Mouse (Mus musculus): Measurements from ENCODE around the gene Cplane1. TPM values are rescaled to one million over a fixed set of nuclear protein-coding genes. Genes with fewer than 3 reads are reported as not detected.

Cplane1 gene
- polyA plus RNA-seq (2012; rRNA removed): 15.2 and 15.5 TPM in 2 replicates

GRCm38 (mm10) chr15:8168591-8169265 is at the start of gene Cplane1:
Cplane1 (plus strand) TSS chr15:8169106.
- Histone ChIP-seq H3K36me3 (ENCODE audit: control insufficient read depth, insufficient read depth, low read length) (no peaks in the 10 kb centered on the region), H3K4me3 (ENCODE audit: control insufficient read depth, low read depth, low read length) (peak within 1 kb of the TSS; percentile 99), H3K4me1 (ENCODE audit: control insufficient read depth, insufficient read depth, low read length) (no peaks in the 10 kb centered on the region; the same call in 1 of the 2 replicates), H3K27ac (ENCODE audit: control insufficient read depth, insufficient read depth, low read depth, low read length) (peak within 1 kb of the TSS; percentile 76), H3K27me3 (ENCODE audit: control insufficient read depth, insufficient read depth, low read length) (no peaks in the 10 kb centered on the region)
- TF ChIP-seq CTCF (IDR thresholded peaks at IDR 0.05; ENCODE audit: control insufficient read depth, insufficient read depth, insufficient replicate concordance, low read depth, low read length): no peak
- peak; percentile 87 for TF ChIP-seq POLR2A (IDR thresholded peaks at IDR 0.05; ENCODE audit: control insufficient read depth, low read depth, low read length)

DNA sequence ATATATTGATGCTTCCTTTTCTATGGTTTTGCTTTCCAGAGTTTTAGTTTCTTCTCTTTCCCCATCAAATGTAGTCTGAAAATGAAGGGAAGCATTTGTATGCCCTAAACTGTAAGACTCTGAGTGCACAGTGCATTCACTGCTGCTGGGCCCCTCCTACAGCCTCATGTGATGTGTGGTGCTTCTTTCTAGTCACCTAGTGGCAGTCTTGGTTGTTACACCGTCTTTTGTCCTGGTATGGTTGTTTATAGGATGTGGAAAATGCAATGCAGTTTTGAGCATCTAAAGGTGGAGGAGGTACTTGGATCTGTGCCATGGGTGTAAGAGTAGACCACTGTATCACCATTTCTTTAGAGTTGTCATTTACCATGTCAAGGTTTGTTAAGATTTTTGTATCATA is 39.6 kb upstream of the Cplane1 start:
- TF ChIP-seq POLR2A (IDR thresholded peaks at IDR 0.05; ENCODE audit: control insufficient read depth, low read depth, low read length) (no peak), CTCF (IDR thresholded peaks at IDR 0.05; ENCODE audit: control insufficient read depth, insufficient read depth, insufficient replicate concordance, low read depth, low read length) (no peak)
- H3K36me3 ChIP-seq (ENCODE audit: control insufficient read depth, insufficient read depth, low read length): peaks cover 3% of the 10 kb centered on the region
- no peak overlapping the region for H3K27ac ChIP-seq (ENCODE audit: control insufficient read depth, insufficient read depth, low read depth, low read length)
- no peaks in the 10 kb centered on the region for H3K27me3 ChIP-seq (ENCODE audit: control insufficient read depth, insufficient read depth, low read length)
- H3K4me3 ChIP-seq (ENCODE audit: control insufficient read depth, low read depth, low read length): no peak overlapping the region
- no peaks in the 10 kb centered on the region for H3K4me1 ChIP-seq (ENCODE audit: control insufficient read depth, insufficient read depth, low read length)

DNA sequence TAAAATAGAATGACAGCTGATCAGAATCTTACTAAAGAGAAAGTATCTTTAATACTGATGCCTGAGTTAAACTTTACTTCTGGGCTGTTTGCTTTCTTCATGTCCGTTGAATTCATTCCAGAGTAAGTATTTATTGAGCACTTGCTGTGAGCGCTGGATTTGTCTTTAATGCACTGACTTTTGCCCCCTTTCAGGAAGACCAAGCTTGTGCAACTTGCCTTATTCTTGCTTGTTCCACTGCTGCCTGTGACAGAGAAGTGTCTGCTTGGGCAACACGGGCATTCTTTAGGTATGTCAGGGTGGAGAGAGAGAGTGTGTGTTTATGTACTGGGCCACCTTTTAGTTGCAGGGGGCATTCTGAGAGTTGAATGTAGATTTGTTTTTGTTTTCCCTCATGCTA is 37.6 kb upstream of the Cplane1 start:
- Histone ChIP-seq H3K36me3 (ENCODE audit: control insufficient read depth, insufficient read depth, low read length) (peaks cover 2% of the 10 kb centered on the region), H3K27me3 (ENCODE audit: control insufficient read depth, insufficient read depth, low read length) (no peaks in the 10 kb centered on the region)

DNA sequence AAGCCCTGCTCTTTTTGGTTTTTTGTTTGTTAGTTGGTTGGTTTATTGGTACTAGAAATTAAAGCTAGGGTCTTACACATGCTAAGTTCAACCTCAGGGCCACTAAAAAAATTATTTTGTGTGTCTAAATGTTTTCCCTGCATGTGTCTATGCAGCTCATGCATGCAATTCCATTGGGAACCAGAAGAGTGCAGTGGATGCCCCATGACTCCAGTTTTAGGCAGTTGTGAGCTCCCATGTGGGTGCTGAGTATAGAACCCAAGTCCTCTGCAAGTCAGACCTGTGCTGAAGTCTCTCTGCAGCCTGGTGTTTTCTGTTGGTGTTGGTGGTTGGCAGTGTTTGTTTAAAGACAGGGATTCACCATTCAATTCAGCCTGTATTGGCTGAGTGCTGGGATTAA is 37.1 kb upstream of the Cplane1 start:
- Histone ChIP-seq H3K27ac (ENCODE audit: control insufficient read depth, insufficient read depth, low read depth, low read length) (no peak overlapping the region), H3K36me3 (ENCODE audit: control insufficient read depth, insufficient read depth, low read length) (peaks cover 2% of the 10 kb centered on the region)
- TF ChIP-seq CTCF (IDR thresholded peaks at IDR 0.05; ENCODE audit: control insufficient read depth, insufficient read depth, insufficient replicate concordance, low read depth, low read length) (no peak), POLR2A (IDR thresholded peaks at IDR 0.05; ENCODE audit: control insufficient read depth, low read depth, low read length) (no peak)

More for the DNA sequence above, 37.6 kb upstream of the Cplane1 start:
- TF ChIP-seq POLR2A (IDR thresholded peaks at IDR 0.05; ENCODE audit: control insufficient read depth, low read depth, low read length) (no peak), CTCF (IDR thresholded peaks at IDR 0.05; ENCODE audit: control insufficient read depth, insufficient read depth, insufficient replicate concordance, low read depth, low read length) (no peak)
- Histone ChIP-seq H3K4me3 (ENCODE audit: control insufficient read depth, low read depth, low read length) (no peak overlapping the region), H3K4me1 (ENCODE audit: control insufficient read depth, insufficient read depth, low read length) (no peaks in the 10 kb centered on the region), H3K27ac (ENCODE audit: control insufficient read depth, insufficient read depth, low read depth, low read length) (no peak overlapping the region)

GRCm38 (mm10) chr15:8135606-8136005 is 33.3 kb upstream of the Cplane1 start:
- H3K27me3 ChIP-seq (ENCODE audit: control insufficient read depth, insufficient read depth, low read length): no peaks in the 10 kb centered on the region
- H3K36me3 ChIP-seq (ENCODE audit: control insufficient read depth, insufficient read depth, low read length): peaks cover 3% of the 10 kb centered on the region
- H3K4me1 ChIP-seq (ENCODE audit: control insufficient read depth, insufficient read depth, low read length): no peaks in the 10 kb centered on the region
- no peak overlapping the region for H3K27ac ChIP-seq (ENCODE audit: control insufficient read depth, insufficient read depth, low read depth, low read length)
- H3K4me3 ChIP-seq (ENCODE audit: control insufficient read depth, low read depth, low read length): no peak overlapping the region
- TF ChIP-seq CTCF (IDR thresholded peaks at IDR 0.05; ENCODE audit: control insufficient read depth, insufficient read depth, insufficient replicate concordance, low read depth, low read length) (no peak), POLR2A (IDR thresholded peaks at IDR 0.05; ENCODE audit: control insufficient read depth, low read depth, low read length) (no peak)

More for the DNA sequence above, 37.1 kb upstream of the Cplane1 start:
- no peaks in the 10 kb centered on the region for H3K27me3 ChIP-seq (ENCODE audit: control insufficient read depth, insufficient read depth, low read length)
- no peak overlapping the region for H3K4me3 ChIP-seq (ENCODE audit: control insufficient read depth, low read depth, low read length)
- no peaks in the 10 kb centered on the region for H3K4me1 ChIP-seq (ENCODE audit: control insufficient read depth, insufficient read depth, low read length)

DNA sequence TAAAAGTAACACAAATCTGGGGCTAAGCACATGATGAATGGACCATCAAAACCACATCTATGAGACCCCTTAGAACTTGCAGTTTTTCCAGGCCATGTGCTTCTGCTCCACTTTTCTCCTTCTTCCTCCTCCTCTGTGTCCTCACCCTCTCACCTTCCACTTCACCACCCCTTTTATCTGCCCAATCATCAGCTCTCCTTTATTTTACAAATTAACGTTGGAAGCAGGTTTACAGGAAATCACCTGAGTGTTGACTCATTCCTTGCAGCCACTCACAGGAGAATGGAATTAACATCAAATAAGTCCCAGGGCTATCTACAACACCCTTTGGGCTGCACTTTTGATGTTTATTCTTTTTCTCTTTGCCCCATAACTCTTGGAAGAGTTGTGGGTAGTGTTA is 7.1 kb upstream of the Cplane1 start:
- no peaks in the 10 kb centered on the region for H3K4me1 ChIP-seq (ENCODE audit: control insufficient read depth, insufficient read depth, low read length)
- H3K36me3 ChIP-seq (ENCODE audit: control insufficient read depth, insufficient read depth, low read length): no peaks in the 10 kb centered on the region; the same call in 1 of the 2 replicates
- TF ChIP-seq POLR2A (IDR thresholded peaks at IDR 0.05; ENCODE audit: control insufficient read depth, low read depth, low read length) (no peak), CTCF (IDR thresholded peaks at IDR 0.05; ENCODE audit: control insufficient read depth, insufficient read depth, insufficient replicate concordance, low read depth, low read length) (no peak)
- no peak overlapping the region for H3K27ac ChIP-seq (ENCODE audit: control insufficient read depth, insufficient read depth, low read depth, low read length)
- no peak overlapping the region for H3K4me3 ChIP-seq (ENCODE audit: control insufficient read depth, low read depth, low read length)
- no peaks in the 10 kb centered on the region for H3K27me3 ChIP-seq (ENCODE audit: control insufficient read depth, insufficient read depth, low read length)

- peak overlapping the region; percentile 76 for H3K27ac ChIP-seq (ENCODE audit: control insufficient read depth, insufficient read depth, low read depth, low read length)
- TF ChIP-seq CTCF (IDR thresholded peaks at IDR 0.05; ENCODE audit: control insufficient read depth, insufficient read depth, insufficient replicate concordance, low read depth, low read length) (no peak), POLR2A (IDR thresholded peaks at IDR 0.05; ENCODE audit: control insufficient read depth, low read depth, low read length) (no peak)
Measured at GRCm38 (mm10) chr15:8169266-8169746, 400 bp downstream of the Cplane1 start.

More at GRCm38 (mm10) chr15:8169266-8169746, 400 bp downstream of the Cplane1 start:
- Histone ChIP-seq H3K4me1 (ENCODE audit: control insufficient read depth, insufficient read depth, low read length) (no peaks in the 10 kb centered on the region; the same call in 1 of the 2 replicates), H3K36me3 (ENCODE audit: control insufficient read depth, insufficient read depth, low read length) (no peaks in the 10 kb centered on the region), H3K4me3 (ENCODE audit: control insufficient read depth, low read depth, low read length) (peak overlapping the region; percentile 99), H3K27me3 (ENCODE audit: control insufficient read depth, insufficient read depth, low read length) (no peaks in the 10 kb centered on the region)

Measured in testis, adult 2 months (tissue).